Mouse (Mus musculus) intestine, embryonic 14.5 days (tissue): Measurements from ENCODE around the gene Leng8. TPM values are rescaled to one million over a fixed set of nuclear protein-coding genes. Genes with fewer than 3 reads are reported as not detected.

Source experiments
- ATAC-seq: fragments of 200-750 bp; cut with Nextera tagmentation; replicated peaks from 2 replicates; pipeline ENCODE4 v1.8.0; 2017; ENCODE audit warnings: low read depth, moderate number of reproducible peaks, moderate TSS enrichment, moderate library complexity; ENCODE audit not compliant: low FRiP score, low TSS enrichment
- DNase-seq: peaks from one replicate; pipeline ENCODE4 v3.0.0-alpha.2; 2018; ENCODE audit warnings: low spot score
- H3K27ac ChIP-seq: fragments of 300-500 bp; sonication (generic); 2 replicates; pipeline ENCODE4 v1.5.1; 2014; ENCODE audit warnings: low read depth, mild to moderate bottlenecking, control low read depth
- H3K27me3 ChIP-seq: fragments of 300-500 bp; sonication (generic); replicated peaks from 2 replicates; pipeline ENCODE4 v1.6.1; 2014; ENCODE audit warnings: low read length, control low read depth; ENCODE audit not compliant: control insufficient read depth, insufficient read depth
- H3K36me3 ChIP-seq: fragments of 300-500 bp; sonication (generic); 2 replicates; pipeline ENCODE4 v1.6.1; 2014; ENCODE audit warnings: low read length, control low read depth; ENCODE audit not compliant: control insufficient read depth, insufficient read depth
- H3K4me1 ChIP-seq: fragments of 300-500 bp; sonication (generic); replicated peaks from 2 replicates; pipeline ENCODE4 v1.6.1; 2014; ENCODE audit warnings: low read length, control low read depth, mixed read lengths; ENCODE audit not compliant: control insufficient read depth, insufficient read depth
- H3K4me2 ChIP-seq: fragments of 300-500 bp; sonication (generic); 2 replicates; pipeline ENCODE4 v1.6.1; 2014; ENCODE audit warnings: low read length
- H3K4me3 ChIP-seq: fragments of 300-500 bp; sonication (generic); 2 replicates; pipeline ENCODE4 v1.5.1; 2014; ENCODE audit warnings: low read depth, low read length, control low read depth, mixed read lengths
- H3K9ac ChIP-seq: fragments of 300-500 bp; sonication (generic); 2 replicates; pipeline ENCODE4 v1.6.1; 2014; ENCODE audit warnings: mild to moderate bottlenecking, low read length
- H3K9me3 ChIP-seq: fragments of 300-500 bp; sonication (generic); 2 replicates; pipeline ENCODE4 v1.6.1; 2016; ENCODE audit warnings: low read length, control low read depth; ENCODE audit not compliant: control insufficient read depth
- WGBS: fragments of 180-500 bp; shearing (Covaris S2); extraction: QIAGEN DNeasy Blood & Tissue Kit; methylation state at CpG from one replicate; pipeline ENCODE4 v1.1.7; 2014; 5-methylcytosine and 5-hydroxymethylcytosine counted together
- polyA plus RNA-seq: library from polyadenylated mRNA; unstranded; fragments of >200 nt; fragmentation: Nextera tagmentation; extraction: Ambion mirVana; gene quantifications from 2 replicates; pipeline ENCODE4 v1.2.1, GENCODE M21; 2014

Gene Leng8
- polyA plus RNA-seq, 1 experiment from 2014 or later: 51.4 TPM

DNA sequence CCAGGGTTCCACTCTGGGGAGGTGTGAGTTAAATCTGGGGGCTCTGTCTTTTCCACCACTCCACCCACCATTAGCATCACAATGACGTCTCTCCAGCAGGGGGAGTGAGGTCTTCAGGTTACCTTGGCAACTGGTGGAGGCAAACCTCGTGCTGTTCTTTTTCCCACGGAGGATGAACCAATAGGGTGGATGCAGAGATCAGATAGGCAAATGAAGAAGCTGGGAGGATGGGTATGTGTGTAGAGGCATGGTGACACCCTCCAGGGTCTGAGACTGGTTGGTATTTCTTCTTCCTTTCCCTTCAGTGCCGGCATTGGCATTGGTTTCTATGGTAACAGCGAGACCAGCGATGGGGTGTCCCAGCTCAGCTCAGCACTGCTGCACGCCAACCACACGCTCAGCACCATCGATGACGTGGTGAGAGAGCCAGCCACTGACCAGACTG lies 12.5 kb upstream of the Leng8 start:
- no peaks in the 10 kb centered on the region for H3K9me3 ChIP-seq
- H3K4me2 ChIP-seq: peak overlapping the region; percentile 29
- WGBS: under 1% methylated on average over 10 of the region's 10 CpGs
- H3K36me3 ChIP-seq: no peaks in the 10 kb centered on the region
- DNase-seq (no peak), ATAC-seq (peak; percentile 62)
- H3K27ac ChIP-seq: no peak overlapping the region
- H3K9ac ChIP-seq: no peak overlapping the region
- H3K27me3 ChIP-seq: peaks cover 25% of the 10 kb centered on the region
- peak overlapping the region; percentile 15 for H3K4me3 ChIP-seq
- H3K4me1 ChIP-seq: no peaks in the 10 kb centered on the region

DNA sequence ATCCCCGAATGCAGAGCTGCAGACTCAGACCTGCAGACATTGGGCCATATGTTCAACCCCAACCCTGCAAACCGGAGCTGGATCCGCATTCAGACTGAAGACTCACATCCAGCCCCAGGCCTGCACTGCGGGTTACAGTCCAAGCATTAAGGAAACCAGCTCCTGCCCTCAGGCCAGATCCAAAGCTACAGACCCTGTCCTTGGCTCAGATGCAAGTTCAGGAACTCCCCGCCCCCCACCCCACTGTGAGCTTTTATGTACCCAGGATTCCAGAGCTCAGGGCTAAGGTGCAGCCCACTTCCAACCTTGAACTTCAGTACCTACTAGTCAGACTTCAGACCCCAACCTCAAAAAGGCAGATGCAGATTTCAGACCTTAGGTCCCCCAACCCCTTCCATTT lies 12.0 kb upstream of the Leng8 start:
- DNase-seq: no peak
- Histone ChIP-seq H3K4me1 (no peaks in the 10 kb centered on the region), H3K4me3 (no peak overlapping the region), H3K36me3 (no peaks in the 10 kb centered on the region), H3K27ac (no peak overlapping the region), H3K9ac (no peak overlapping the region), H3K9me3 (no peaks in the 10 kb centered on the region), H3K4me2 (peak overlapping the region; percentile 29), H3K27me3 (peaks cover 19% of the 10 kb centered on the region)
- ATAC-seq: no peak
- 18% methylated on average over 5 of the region's 5 CpGs for WGBS

DNA sequence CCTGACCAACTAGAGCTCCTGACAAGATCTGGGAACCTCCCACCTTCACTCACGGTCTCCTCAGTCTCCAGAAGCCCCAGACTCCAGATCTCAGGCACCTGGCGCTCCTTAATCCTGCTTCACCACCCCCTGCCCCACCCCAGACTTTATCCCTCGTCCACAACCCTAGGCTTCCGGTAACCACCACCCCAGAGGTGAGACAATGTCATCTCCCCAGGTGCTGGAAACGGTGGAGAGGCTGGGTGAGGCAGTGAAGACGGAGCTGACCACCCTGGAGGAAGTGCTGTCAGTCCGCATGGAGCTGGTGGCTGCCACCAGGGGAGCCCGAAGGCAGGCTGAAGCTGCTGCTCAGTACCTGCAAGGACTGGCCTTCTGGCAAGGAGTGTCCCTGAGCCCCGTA lies 11.5 kb upstream of the Leng8 start:
- Histone ChIP-seq H3K27me3 (peaks cover 15% of the 10 kb centered on the region), H3K4me2 (no peak overlapping the region), H3K9me3 (no peaks in the 10 kb centered on the region), H3K4me3 (no peak overlapping the region), H3K9ac (no peak overlapping the region), H3K27ac (no peak overlapping the region), H3K36me3 (no peaks in the 10 kb centered on the region), H3K4me1 (no peaks in the 10 kb centered on the region)
- 23% methylated on average over 9 of the region's 9 CpGs for WGBS
- DNase-seq (no peak), ATAC-seq (no peak)

DNA sequence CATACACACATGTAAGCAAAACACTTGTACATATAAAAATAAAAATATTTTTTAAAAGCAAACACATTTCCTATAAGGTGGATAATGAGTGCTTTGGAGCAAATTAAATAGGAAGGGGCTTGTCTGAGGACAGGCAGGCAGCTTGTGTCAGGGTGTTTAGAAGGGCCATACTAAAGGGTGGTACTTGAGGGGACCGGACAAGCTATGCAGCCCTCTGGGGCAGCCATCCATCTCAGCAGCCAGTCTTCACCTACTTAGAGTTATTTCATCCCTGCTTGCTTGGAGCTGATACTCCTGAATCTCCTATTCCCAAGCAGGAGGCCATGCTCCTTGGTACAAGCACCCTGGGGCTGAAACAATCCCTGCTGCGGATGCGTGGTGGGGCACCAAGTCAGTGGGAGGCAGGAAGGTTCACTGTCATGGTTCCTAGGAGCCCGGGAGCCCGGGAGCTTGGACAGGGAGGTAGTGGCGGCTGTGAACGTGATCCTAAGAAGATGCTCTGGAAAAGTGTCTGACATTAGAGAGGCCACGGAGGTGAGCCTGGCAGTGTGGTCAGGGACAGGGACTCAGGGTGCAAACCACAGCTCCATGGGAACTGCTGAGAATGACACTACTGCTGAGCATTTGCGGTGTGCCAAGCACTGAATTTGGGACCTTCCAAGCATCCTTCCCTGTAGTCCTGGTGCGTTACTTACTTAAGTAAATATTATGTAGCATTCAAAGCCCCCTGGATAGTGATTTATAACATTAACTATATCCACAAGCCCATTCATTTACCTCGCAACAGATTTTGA lies 9.7 kb upstream of the Leng8 start:
- Histone ChIP-seq H3K9me3 (no peaks in the 10 kb centered on the region), H3K4me2 (no peak overlapping the region), H3K36me3 (no peaks in the 10 kb centered on the region), H3K27me3 (no peaks in the 10 kb centered on the region), H3K4me3 (no peak overlapping the region), H3K9ac (no peak overlapping the region), H3K4me1 (no peaks in the 10 kb centered on the region), H3K27ac (no peak overlapping the region)
- ATAC-seq (no peak), DNase-seq (no peak)
- 86% methylated on average over 11 of the region's 11 CpGs for WGBS

DNA sequence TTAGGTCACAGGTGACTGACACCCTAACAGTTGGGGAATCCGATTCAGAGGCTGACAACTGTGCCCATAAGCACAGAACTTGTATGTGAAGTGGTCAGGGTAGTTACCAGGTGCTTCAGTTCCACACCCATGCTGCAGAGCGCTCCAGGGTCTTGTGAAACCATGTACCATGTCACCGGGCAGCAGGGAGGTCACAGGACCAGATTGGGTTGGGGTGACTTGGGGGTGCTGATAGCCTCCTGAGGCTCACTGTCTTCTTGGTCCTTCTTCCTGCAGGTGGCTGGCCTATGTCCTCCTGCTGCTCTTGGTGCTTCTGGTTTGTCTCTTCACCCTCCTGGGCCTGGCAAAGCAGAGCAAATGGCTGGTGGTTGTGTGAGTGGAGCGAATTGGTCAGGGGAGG lies 8.9 kb upstream of the Leng8 start:
- no peaks in the 10 kb centered on the region for H3K9me3 ChIP-seq
- H3K4me2 ChIP-seq: no peak overlapping the region
- ATAC-seq (no peak), DNase-seq (no peak)
- H3K9ac ChIP-seq: no peak overlapping the region
- no peaks in the 10 kb centered on the region for H3K36me3 ChIP-seq
- H3K27me3 ChIP-seq: no peaks in the 10 kb centered on the region
- H3K4me3 ChIP-seq: no peak overlapping the region
- no peaks in the 10 kb centered on the region for H3K4me1 ChIP-seq
- H3K27ac ChIP-seq: no peak overlapping the region
- WGBS: 89% methylated on average over 4 of the region's 4 CpGs

DNA sequence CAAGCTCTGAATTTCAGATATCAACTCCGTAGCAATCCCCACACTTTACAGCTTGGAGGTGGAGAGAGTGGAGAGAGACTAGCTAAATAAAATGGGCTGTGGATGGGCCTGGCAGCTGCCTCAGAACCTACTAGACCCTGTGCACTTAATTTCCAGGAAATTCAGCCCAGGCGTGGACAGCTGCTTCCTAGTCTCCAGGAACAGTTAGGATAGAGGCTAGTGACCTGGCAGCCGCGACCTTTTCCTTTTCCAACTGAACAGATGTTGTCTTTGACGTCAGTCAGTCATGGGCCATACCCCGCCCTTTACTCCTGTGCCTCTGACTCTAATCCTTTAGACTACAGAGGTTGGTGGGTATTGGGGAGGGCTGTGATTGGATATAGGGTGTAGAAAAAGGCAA lies 8.0 kb upstream of the Leng8 start:
- ATAC-seq (no peak), DNase-seq (no peak)
- H3K27me3 ChIP-seq: no peaks in the 10 kb centered on the region
- no peaks in the 10 kb centered on the region for H3K9me3 ChIP-seq
- no peaks in the 10 kb centered on the region for H3K36me3 ChIP-seq
- H3K4me1 ChIP-seq: no peaks in the 10 kb centered on the region
- H3K4me2 ChIP-seq: no peak overlapping the region
- H3K27ac ChIP-seq: no peak overlapping the region
- H3K9ac ChIP-seq: 0 out of 2 replicates have a peak overlapping the region, but pooled peaks have one; percentile 5
- 64% methylated on average over 6 of the region's 6 CpGs for WGBS
- no peak overlapping the region for H3K4me3 ChIP-seq

DNA sequence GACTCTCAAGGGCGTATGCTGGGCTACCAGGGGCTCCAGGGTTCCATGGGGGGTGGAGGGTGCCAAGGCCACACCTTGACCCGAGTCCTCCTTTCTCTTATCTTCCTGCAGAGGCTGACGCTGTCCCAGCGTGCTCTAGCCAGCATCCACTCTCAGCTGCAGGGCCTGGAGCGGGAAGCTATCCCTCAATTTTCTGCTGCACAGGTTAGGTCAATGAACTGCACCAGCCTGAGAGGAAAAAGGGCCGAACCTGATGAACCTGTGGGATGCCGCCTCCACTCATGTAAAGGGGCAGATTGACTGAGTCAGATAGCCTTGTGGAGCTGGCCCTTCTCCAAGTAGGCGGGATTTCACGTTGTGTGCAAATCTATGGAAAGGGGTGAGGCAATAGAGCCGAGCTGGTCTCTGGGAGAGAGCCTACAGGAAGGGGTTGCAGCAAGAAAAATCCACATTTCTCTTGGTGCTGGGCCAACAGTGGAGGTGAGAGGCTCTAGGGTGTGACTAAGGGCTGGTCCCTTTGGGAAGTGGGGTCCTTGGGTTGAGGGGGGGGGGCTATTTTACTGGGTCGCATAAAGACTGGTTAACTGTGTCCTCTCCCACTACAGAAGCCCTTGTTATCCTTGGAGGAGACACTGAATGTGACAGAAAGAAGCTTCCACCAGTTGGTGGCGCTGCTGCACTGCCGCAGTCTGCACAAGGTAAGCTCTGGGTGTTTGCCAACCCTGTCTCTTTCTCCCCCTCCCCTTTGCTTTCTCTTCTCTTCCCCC lies 6.0 kb upstream of the Leng8 start:
- H3K9ac ChIP-seq: no peak overlapping the region
- H3K4me3 ChIP-seq: no peak overlapping the region
- no peaks in the 10 kb centered on the region for H3K36me3 ChIP-seq
- DNase-seq (peak; percentile 90), ATAC-seq (peak; percentile 41)
- H3K4me2 ChIP-seq: no peak overlapping the region; the same call in 1 of the 2 replicates
- no peaks in the 10 kb centered on the region for H3K9me3 ChIP-seq
- H3K4me1 ChIP-seq: 0 out of 2 replicates have a peak, but pooled peaks cover 2% of the 10 kb centered on the region
- 38% methylated on average over 13 of the region's 13 CpGs for WGBS
- H3K27ac ChIP-seq: no peak overlapping the region
- no peaks in the 10 kb centered on the region for H3K27me3 ChIP-seq

DNA sequence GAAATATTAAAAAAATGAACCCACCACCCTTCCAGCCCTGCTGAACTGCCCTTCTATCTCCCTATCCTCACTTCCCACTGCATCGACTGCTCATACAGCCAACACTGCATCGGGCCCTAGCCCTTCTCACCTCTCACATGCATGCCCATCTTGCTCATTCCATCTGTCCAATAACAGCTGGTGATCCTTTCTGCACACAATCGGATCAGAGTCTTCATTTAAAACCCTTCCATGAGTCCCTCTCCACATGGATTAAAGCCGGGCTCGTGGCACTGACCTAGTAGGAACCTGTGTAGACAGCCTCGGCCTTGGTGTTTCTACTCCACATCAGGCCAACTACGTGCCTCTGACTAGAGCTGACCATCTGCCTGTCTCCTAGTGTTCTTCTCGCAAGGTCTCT lies 4.9 kb upstream of the Leng8 start:
- ATAC-seq (no peak), DNase-seq (no peak)
- 0 out of 2 replicates have a peak, but pooled peaks cover 2% of the 10 kb centered on the region for H3K4me1 ChIP-seq
- WGBS: 86% methylated on average over 8 of the region's 8 CpGs
- H3K4me3 ChIP-seq: no peak overlapping the region
- no peaks in the 10 kb centered on the region for H3K36me3 ChIP-seq
- H3K9me3 ChIP-seq: no peaks in the 10 kb centered on the region
- H3K9ac ChIP-seq: no peak overlapping the region
- H3K27ac ChIP-seq: no peak overlapping the region
- H3K4me2 ChIP-seq: no peak overlapping the region
- no peaks in the 10 kb centered on the region for H3K27me3 ChIP-seq
